Mouse (Mus musculus): ENCODE measurements at regions not wholly inside any gene's neighbourhood (a gene's known extent, or its start where the extent isn't known, plus 50 kb on each side); places are given as distances from the start of the nearest gene placed in this dataset.

DNA sequence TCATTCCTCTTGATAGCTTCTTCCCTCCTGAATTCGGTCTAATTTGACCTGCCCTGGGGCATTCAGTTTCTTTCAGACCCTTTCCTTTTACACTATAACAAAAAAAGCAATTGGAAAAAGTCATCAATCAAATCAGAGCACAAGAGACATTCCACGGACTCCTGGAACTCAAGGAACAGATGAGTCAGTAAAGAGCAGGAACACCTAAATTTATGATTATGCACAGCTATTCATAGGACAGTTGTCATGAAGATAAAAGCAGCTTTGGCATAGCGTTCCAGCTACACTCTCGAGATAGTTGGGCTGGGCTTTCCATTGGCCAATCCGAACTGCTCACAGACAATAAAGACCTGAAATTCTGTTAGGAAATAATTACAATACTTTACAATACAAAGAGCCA, 2348.4 kb upstream of the Gm7489 start:
- Histone ChIP-seq H3K36me3 (ENCODE audit: control insufficient read depth, insufficient read depth, low read length) (no peaks in the 10 kb centered on the region), H3K4me1 (ENCODE audit: control insufficient read depth, insufficient read depth, low read length) (no peaks in the 10 kb centered on the region), H3K27ac (ENCODE audit: control insufficient read depth, insufficient read depth, low read depth, low read length) (no peak overlapping the region), H3K4me3 (ENCODE audit: control insufficient read depth, low read depth, low read length) (no peak overlapping the region), H3K27me3 (ENCODE audit: control insufficient read depth, insufficient read depth, low read length) (no peaks in the 10 kb centered on the region)
- TF ChIP-seq CTCF (IDR thresholded peaks at IDR 0.05; ENCODE audit: control insufficient read depth, insufficient read depth, insufficient replicate concordance, low read depth, low read length) (no peak), POLR2A (IDR thresholded peaks at IDR 0.05; ENCODE audit: control insufficient read depth, low read depth, low read length) (no peak)

DNA sequence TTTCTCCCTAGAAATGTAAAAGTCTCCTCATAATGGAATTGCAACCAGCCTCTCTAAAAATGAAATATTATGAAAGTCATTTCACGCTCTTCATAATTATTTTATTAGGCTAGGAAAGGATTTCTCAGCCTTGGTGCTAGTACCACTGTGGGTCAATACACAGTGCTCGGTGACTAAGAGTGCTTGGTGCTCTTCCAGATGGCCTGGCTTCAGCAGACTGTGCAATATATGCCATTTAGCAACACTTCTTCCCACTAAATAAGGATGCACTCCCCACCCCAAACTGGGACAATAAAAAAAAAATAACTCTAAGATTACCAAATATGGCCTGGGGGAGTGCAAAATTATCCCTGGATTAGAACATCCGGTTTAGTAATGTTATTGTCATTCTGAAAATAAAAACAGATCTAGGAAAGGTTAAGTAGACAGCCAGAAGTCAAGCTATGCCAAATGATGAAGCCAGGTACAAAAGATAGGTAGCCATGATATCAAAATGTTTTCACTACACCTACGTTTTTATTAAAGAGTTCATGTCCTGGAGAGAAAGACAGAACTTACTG, 2333.4 kb upstream of the Gm7489 start:
- no peaks in the 10 kb centered on the region for H3K27me3 ChIP-seq (ENCODE audit: control insufficient read depth, insufficient read depth, low read length)
- H3K4me3 ChIP-seq (ENCODE audit: control insufficient read depth, low read depth, low read length): no peak overlapping the region
- H3K4me1 ChIP-seq (ENCODE audit: control insufficient read depth, insufficient read depth, low read length): no peaks in the 10 kb centered on the region
- no peaks in the 10 kb centered on the region for H3K36me3 ChIP-seq (ENCODE audit: control insufficient read depth, insufficient read depth, low read length)
- TF ChIP-seq POLR2A (IDR thresholded peaks at IDR 0.05; ENCODE audit: control insufficient read depth, low read depth, low read length) (no peak), CTCF (IDR thresholded peaks at IDR 0.05; ENCODE audit: control insufficient read depth, insufficient read depth, insufficient replicate concordance, low read depth, low read length) (no peak)
- H3K27ac ChIP-seq (ENCODE audit: control insufficient read depth, insufficient read depth, low read depth, low read length): no peak overlapping the region

DNA sequence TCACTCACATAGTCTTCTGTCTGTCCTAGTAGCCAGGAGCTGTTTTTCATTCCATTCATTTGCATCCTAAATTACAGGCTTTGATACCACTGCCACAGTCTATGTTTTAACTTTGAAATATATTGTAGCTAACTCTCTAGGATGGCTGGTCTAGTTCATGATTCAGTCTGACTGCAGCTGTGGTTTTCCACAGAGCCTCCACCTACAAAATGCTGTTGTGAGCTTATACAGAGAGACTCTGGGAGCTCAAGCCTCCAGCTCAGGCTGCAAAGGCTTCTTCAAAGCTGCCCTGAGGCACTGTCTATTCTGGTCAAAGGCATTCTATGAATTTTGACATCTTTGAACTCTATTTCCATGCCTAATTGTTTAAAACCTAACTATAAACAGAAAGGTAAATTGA, 2326.5 kb upstream of the Gm7489 start:
- Histone ChIP-seq H3K4me1 (ENCODE audit: control insufficient read depth, insufficient read depth, low read length) (no peaks in the 10 kb centered on the region), H3K36me3 (ENCODE audit: control insufficient read depth, insufficient read depth, low read length) (no peaks in the 10 kb centered on the region), H3K27ac (ENCODE audit: control insufficient read depth, insufficient read depth, low read depth, low read length) (no peak overlapping the region), H3K27me3 (ENCODE audit: control insufficient read depth, insufficient read depth, low read length) (no peaks in the 10 kb centered on the region), H3K4me3 (ENCODE audit: control insufficient read depth, low read depth, low read length) (no peak overlapping the region)
- TF ChIP-seq POLR2A (IDR thresholded peaks at IDR 0.05; ENCODE audit: control insufficient read depth, low read depth, low read length) (no peak), CTCF (IDR thresholded peaks at IDR 0.05; ENCODE audit: control insufficient read depth, insufficient read depth, insufficient replicate concordance, low read depth, low read length) (no peak)

GRCm38 (mm10) chr15:51565543-51565942, 2319.2 kb upstream of the Gm7489 start:
- Histone ChIP-seq H3K27ac (ENCODE audit: control insufficient read depth, insufficient read depth, low read depth, low read length) (no peak overlapping the region), H3K4me3 (ENCODE audit: control insufficient read depth, low read depth, low read length) (no peak overlapping the region), H3K27me3 (ENCODE audit: control insufficient read depth, insufficient read depth, low read length) (no peaks in the 10 kb centered on the region), H3K4me1 (ENCODE audit: control insufficient read depth, insufficient read depth, low read length) (no peaks in the 10 kb centered on the region), H3K36me3 (ENCODE audit: control insufficient read depth, insufficient read depth, low read length) (no peaks in the 10 kb centered on the region)
- TF ChIP-seq CTCF (IDR thresholded peaks at IDR 0.05; ENCODE audit: control insufficient read depth, insufficient read depth, insufficient replicate concordance, low read depth, low read length): no peak
- TF ChIP-seq POLR2A (IDR thresholded peaks at IDR 0.05; ENCODE audit: control insufficient read depth, low read depth, low read length): no peak

- TF ChIP-seq POLR2A (IDR thresholded peaks at IDR 0.05; ENCODE audit: control insufficient read depth, low read depth, low read length) (no peak), CTCF (IDR thresholded peaks at IDR 0.05; ENCODE audit: control insufficient read depth, insufficient read depth, insufficient replicate concordance, low read depth, low read length) (no peak)
- H3K27me3 ChIP-seq (ENCODE audit: control insufficient read depth, insufficient read depth, low read length): no peaks in the 10 kb centered on the region
- H3K4me3 ChIP-seq (ENCODE audit: control insufficient read depth, low read depth, low read length): no peak overlapping the region
- H3K27ac ChIP-seq (ENCODE audit: control insufficient read depth, insufficient read depth, low read depth, low read length): no peak overlapping the region
- no peaks in the 10 kb centered on the region for H3K4me1 ChIP-seq (ENCODE audit: control insufficient read depth, insufficient read depth, low read length)
- H3K36me3 ChIP-seq (ENCODE audit: control insufficient read depth, insufficient read depth, low read length): no peaks in the 10 kb centered on the region
Observed at GRCm38 (mm10) chr15:51570631-51571030, 2314.1 kb upstream of the Gm7489 start.

DNA sequence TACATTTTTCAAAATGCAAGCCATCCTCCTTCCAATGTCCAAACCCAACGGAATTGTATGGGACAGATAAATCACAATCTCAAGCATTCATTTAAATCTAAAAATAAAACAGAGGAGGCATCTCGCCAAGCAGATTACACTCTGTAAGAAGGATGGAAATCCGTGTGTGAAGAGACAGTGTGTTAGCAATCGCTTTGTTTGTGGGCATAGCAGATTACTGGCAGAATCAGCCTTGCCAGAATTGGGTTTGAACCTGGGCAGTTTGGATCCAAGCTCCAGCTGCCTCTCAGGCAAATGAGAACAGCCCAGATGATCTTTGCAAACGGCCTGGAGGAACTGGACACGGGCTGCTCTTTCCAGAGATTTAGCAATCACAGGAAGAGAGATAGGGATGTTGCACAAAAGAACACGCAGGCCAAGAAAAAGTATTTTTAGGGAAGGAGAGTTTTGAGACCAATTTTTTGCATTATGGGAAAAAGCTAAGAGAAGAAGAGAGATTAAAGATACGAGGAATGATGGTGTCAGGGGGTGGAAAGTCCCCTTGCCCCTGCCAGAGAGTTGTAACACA, 2310.1 kb upstream of the Gm7489 start:
- TF ChIP-seq CTCF (IDR thresholded peaks at IDR 0.05; ENCODE audit: control insufficient read depth, insufficient read depth, insufficient replicate concordance, low read depth, low read length) (no peak), POLR2A (IDR thresholded peaks at IDR 0.05; ENCODE audit: control insufficient read depth, low read depth, low read length) (no peak)
- Histone ChIP-seq H3K36me3 (ENCODE audit: control insufficient read depth, insufficient read depth, low read length) (no peaks in the 10 kb centered on the region), H3K27ac (ENCODE audit: control insufficient read depth, insufficient read depth, low read depth, low read length) (peak overlapping the region; percentile 67; the same call in 1 of the 2 replicates), H3K4me1 (ENCODE audit: control insufficient read depth, insufficient read depth, low read length) (no peaks in the 10 kb centered on the region), H3K4me3 (ENCODE audit: control insufficient read depth, low read depth, low read length) (no peak overlapping the region), H3K27me3 (ENCODE audit: control insufficient read depth, insufficient read depth, low read length) (no peaks in the 10 kb centered on the region)

GRCm38 (mm10) chr15:51583636-51584035, 2301.1 kb upstream of the Gm7489 start:
- Histone ChIP-seq H3K27ac (ENCODE audit: control insufficient read depth, insufficient read depth, low read depth, low read length) (no peak overlapping the region), H3K36me3 (ENCODE audit: control insufficient read depth, insufficient read depth, low read length) (no peaks in the 10 kb centered on the region), H3K4me3 (ENCODE audit: control insufficient read depth, low read depth, low read length) (no peak overlapping the region), H3K27me3 (ENCODE audit: control insufficient read depth, insufficient read depth, low read length) (no peaks in the 10 kb centered on the region), H3K4me1 (ENCODE audit: control insufficient read depth, insufficient read depth, low read length) (no peaks in the 10 kb centered on the region)
- TF ChIP-seq POLR2A (IDR thresholded peaks at IDR 0.05; ENCODE audit: control insufficient read depth, low read depth, low read length) (no peak), CTCF (IDR thresholded peaks at IDR 0.05; ENCODE audit: control insufficient read depth, insufficient read depth, insufficient replicate concordance, low read depth, low read length) (no peak)

Measured in testis, adult 2 months (tissue).